Mouse (Mus musculus): ENCODE results near the gene Lif. TPM values are rescaled to one million over a fixed set of nuclear protein-coding genes. Genes with fewer than 3 reads are reported as not detected.

Gene Lif
- polyA plus RNA-seq, 1 experiment from 2014 or later, result not detected

DNA sequence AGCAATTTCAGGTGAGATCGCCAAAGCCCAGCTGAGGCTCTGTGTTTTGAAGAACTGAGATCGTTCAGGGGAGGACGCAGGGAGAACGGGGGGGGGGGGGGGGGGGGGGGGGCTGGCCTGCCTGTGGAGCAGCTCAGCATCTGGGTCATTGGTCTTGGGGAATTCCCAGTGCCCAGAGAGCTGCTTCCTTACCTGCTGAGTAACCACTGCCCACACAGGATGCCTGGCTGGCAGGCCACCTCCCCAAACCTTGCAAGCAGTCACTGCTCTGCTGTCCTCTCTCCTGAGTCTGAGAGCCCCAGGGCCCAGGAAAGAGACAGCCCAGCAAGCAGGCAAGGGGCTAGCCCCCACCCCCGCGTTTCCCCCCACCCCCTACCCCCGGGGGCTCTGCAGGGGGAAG is 5.5 kb downstream of the Lif start:
- peaks cover 10% of the 10 kb centered on the region for H3K4me1 ChIP-seq (ENCODE audit: control insufficient read depth, insufficient read depth, low read length)
- no peaks in the 10 kb centered on the region for H3K36me3 ChIP-seq (ENCODE audit: control insufficient read depth, insufficient read depth, low read length)
- no peak overlapping the region for H3K27ac ChIP-seq (ENCODE audit: low read depth, low read length)
- ATAC-seq (ENCODE audit: low read depth), result no peak
- H3K27me3 ChIP-seq (ENCODE audit: control insufficient read depth, insufficient read depth, low read length), result peaks cover 27% of the 10 kb centered on the region
- H3K4me3 ChIP-seq (ENCODE audit: low read depth, low read length), result no peak overlapping the region
- 26% methylated on average over 7 of the region's 7 CpGs for WGBS
- no peaks in the 10 kb centered on the region for H3K9me3 ChIP-seq (ENCODE audit: control insufficient read depth, low read length)
- no peak overlapping the region for H3K4me2 ChIP-seq (ENCODE audit: low read depth, low read length)
- no peak overlapping the region for H3K9ac ChIP-seq (replicated peaks; ENCODE audit: low read depth, low read length)

DNA sequence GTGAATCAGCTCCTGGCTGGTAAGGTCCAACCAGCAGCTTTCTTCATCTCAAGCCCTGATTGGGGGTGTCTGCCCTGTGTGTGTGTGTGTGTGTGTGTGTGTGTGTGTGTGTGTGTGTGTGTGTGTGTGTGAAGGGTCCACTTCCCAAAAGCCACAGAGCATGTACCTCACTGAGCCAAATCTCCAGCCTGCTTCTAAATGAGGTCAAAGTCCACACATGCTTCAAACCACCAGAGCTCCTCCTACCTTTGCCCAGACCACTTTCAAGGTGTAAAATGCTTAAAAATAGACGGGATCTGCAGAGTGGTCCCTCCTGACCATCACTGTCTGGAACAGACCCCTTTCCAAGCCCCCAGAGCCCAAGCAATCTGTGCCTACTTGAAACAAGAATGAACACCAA is 5.9 kb downstream of the Lif start:
- peaks cover 32% of the 10 kb centered on the region for H3K27me3 ChIP-seq (ENCODE audit: control insufficient read depth, insufficient read depth, low read length)
- H3K4me2 ChIP-seq (ENCODE audit: low read depth, low read length), result no peak overlapping the region
- H3K27ac ChIP-seq (ENCODE audit: low read depth, low read length), result no peak overlapping the region
- H3K9ac ChIP-seq (replicated peaks; ENCODE audit: low read depth, low read length), result no peak overlapping the region
- no peaks in the 10 kb centered on the region for H3K36me3 ChIP-seq (ENCODE audit: control insufficient read depth, insufficient read depth, low read length)
- WGBS, result 50% methylated on average over 1 of the region's 1 CpGs
- ATAC-seq (ENCODE audit: low read depth), result no peak
- peaks cover 10% of the 10 kb centered on the region for H3K4me1 ChIP-seq (ENCODE audit: control insufficient read depth, insufficient read depth, low read length)
- no peaks in the 10 kb centered on the region for H3K9me3 ChIP-seq (ENCODE audit: control insufficient read depth, low read length)
- no peak overlapping the region for H3K4me3 ChIP-seq (ENCODE audit: low read depth, low read length)

- no peak overlapping the region for H3K4me2 ChIP-seq (ENCODE audit: low read depth, low read length)
- H3K4me3 ChIP-seq (ENCODE audit: low read depth, low read length), result no peak overlapping the region
- no peaks in the 10 kb centered on the region for H3K36me3 ChIP-seq (ENCODE audit: control insufficient read depth, insufficient read depth, low read length)
- no peak overlapping the region for H3K27ac ChIP-seq (ENCODE audit: low read depth, low read length)
- WGBS, result 80% methylated on average over 7 of the region's 7 CpGs
- peaks cover 10% of the 10 kb centered on the region for H3K4me1 ChIP-seq (ENCODE audit: control insufficient read depth, insufficient read depth, low read length)
- no peaks in the 10 kb centered on the region for H3K9me3 ChIP-seq (ENCODE audit: control insufficient read depth, low read length)
- no peak for ATAC-seq (ENCODE audit: low read depth)
- peaks cover 34% of the 10 kb centered on the region for H3K27me3 ChIP-seq (ENCODE audit: control insufficient read depth, insufficient read depth, low read length)
- H3K9ac ChIP-seq (replicated peaks; ENCODE audit: low read depth, low read length), result no peak overlapping the region
Observed at GRCm38 (mm10) chr11:4264066-4264465, 6.7 kb downstream of the Lif start.

- peak overlapping the region; percentile 89 for H3K4me2 ChIP-seq (ENCODE audit: low read depth, low read length)
- no peaks in the 10 kb centered on the region for H3K9me3 ChIP-seq (ENCODE audit: control insufficient read depth, low read length)
- peak; percentile 58; the same call in 1 of the 2 replicates for ATAC-seq (ENCODE audit: low read depth)
- peaks cover 5% of the 10 kb centered on the region for H3K4me1 ChIP-seq (ENCODE audit: control insufficient read depth, insufficient read depth, low read length)
- no peak overlapping the region for H3K27ac ChIP-seq (ENCODE audit: low read depth, low read length)
- H3K4me3 ChIP-seq (ENCODE audit: low read depth, low read length), result peak overlapping the region; percentile 41
- peaks cover 34% of the 10 kb centered on the region for H3K27me3 ChIP-seq (ENCODE audit: control insufficient read depth, insufficient read depth, low read length)
- peak overlapping the region; percentile 39; the same call in 1 of the 2 replicates for H3K9ac ChIP-seq (replicated peaks; ENCODE audit: low read depth, low read length)
- no peaks in the 10 kb centered on the region for H3K36me3 ChIP-seq (ENCODE audit: control insufficient read depth, insufficient read depth, low read length)
- under 1% methylated on average over 57 of the region's 61 CpGs for WGBS
Observed at GRCm38 (mm10) chr11:4266271-4267201, 9.2 kb downstream of the Lif start.

GRCm38 (mm10) chr11:4267202-4267578 is 9.8 kb downstream of the Lif start:
- H3K27me3 ChIP-seq (ENCODE audit: control insufficient read depth, insufficient read depth, low read length), result peaks cover 34% of the 10 kb centered on the region
- H3K27ac ChIP-seq (ENCODE audit: low read depth, low read length), result no peak overlapping the region
- H3K9ac ChIP-seq (replicated peaks; ENCODE audit: low read depth, low read length), result no peak overlapping the region

GRCm38 (mm10) chr11:4268500-4268899 is 11.1 kb downstream of the Lif start:
- no peak overlapping the region for H3K9ac ChIP-seq (replicated peaks; ENCODE audit: low read depth, low read length)
- H3K27ac ChIP-seq (ENCODE audit: low read depth, low read length), result no peak overlapping the region
- H3K27me3 ChIP-seq (ENCODE audit: control insufficient read depth, insufficient read depth, low read length), result peaks cover 34% of the 10 kb centered on the region
- no peak for ATAC-seq (ENCODE audit: low read depth)
- peaks cover 5% of the 10 kb centered on the region for H3K4me1 ChIP-seq (ENCODE audit: control insufficient read depth, insufficient read depth, low read length)
- H3K36me3 ChIP-seq (ENCODE audit: control insufficient read depth, insufficient read depth, low read length), result no peaks in the 10 kb centered on the region
- 94% methylated on average over 6 of the region's 6 CpGs for WGBS
- no peaks in the 10 kb centered on the region for H3K9me3 ChIP-seq (ENCODE audit: control insufficient read depth, low read length)
- no peak overlapping the region for H3K4me2 ChIP-seq (ENCODE audit: low read depth, low read length)
- H3K4me3 ChIP-seq (ENCODE audit: low read depth, low read length), result no peak overlapping the region

More at GRCm38 (mm10) chr11:4267202-4267578, 9.8 kb downstream of the Lif start:
- Histone ChIP-seq H3K36me3 (ENCODE audit: control insufficient read depth, insufficient read depth, low read length) (no peaks in the 10 kb centered on the region), H3K4me2 (ENCODE audit: low read depth, low read length) (peak overlapping the region; percentile 89), H3K9me3 (ENCODE audit: control insufficient read depth, low read length) (no peaks in the 10 kb centered on the region), H3K4me1 (ENCODE audit: control insufficient read depth, insufficient read depth, low read length) (peaks cover 5% of the 10 kb centered on the region), H3K4me3 (ENCODE audit: low read depth, low read length) (peak overlapping the region; percentile 41)
- ATAC-seq (ENCODE audit: low read depth), result no peak
- 9% methylated on average over 13 of the region's 13 CpGs for WGBS

DNA sequence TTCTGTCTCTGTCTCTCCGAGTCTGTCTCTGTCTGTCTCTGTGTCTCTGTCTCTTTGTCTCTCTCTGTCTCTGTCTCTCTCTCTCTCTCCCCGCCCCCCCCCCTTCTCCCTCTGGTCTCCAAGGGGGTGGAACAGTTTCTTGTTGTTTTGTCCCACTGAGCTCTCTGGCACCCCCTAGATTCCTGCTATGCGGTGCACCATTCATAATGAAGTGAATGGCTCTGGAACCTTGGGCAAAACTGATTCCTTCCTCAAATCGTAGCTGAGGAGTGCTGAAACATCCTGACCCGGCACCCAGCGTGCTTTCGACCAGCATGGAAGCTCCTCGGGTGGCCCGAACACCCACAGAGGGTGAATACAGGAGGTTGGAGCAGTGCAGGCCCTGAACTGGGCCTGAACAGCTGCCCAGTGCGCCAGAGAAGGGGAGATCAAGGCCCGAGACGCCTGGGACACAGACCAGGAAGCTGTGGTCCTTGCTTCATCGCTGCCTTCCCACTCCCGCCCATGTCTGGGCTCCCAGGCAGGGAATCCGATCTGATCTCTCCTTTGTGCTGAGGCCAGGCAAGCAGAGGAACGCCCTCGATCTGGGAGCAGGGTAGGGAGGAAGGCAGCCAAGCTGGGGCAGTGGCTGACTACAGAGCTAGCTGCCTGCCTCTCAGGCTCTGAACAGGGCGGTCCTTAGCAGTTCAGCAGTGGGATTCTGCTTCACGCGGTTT is 13.5 kb downstream of the Lif start:
- no peak for ATAC-seq (ENCODE audit: low read depth)

GRCm38 (mm10) chr11:4271544-4271943 is 14.2 kb downstream of the Lif start:
- Histone ChIP-seq H3K4me1 (ENCODE audit: control insufficient read depth, insufficient read depth, low read length) (peaks cover 5% of the 10 kb centered on the region), H3K27ac (ENCODE audit: low read depth, low read length) (no peak overlapping the region), H3K4me3 (ENCODE audit: low read depth, low read length) (no peak overlapping the region), H3K36me3 (ENCODE audit: control insufficient read depth, insufficient read depth, low read length) (no peaks in the 10 kb centered on the region), H3K9me3 (ENCODE audit: control insufficient read depth, low read length) (no peaks in the 10 kb centered on the region), H3K9ac (replicated peaks; ENCODE audit: low read depth, low read length) (no peak overlapping the region), H3K4me2 (ENCODE audit: low read depth, low read length) (no peak overlapping the region), H3K27me3 (ENCODE audit: control insufficient read depth, insufficient read depth, low read length) (peaks cover 20% of the 10 kb centered on the region)
- 73% methylated on average over 11 of the region's 11 CpGs for WGBS
- ATAC-seq (ENCODE audit: low read depth), result no peak

More for the DNA sequence above, 13.5 kb downstream of the Lif start:
- Histone ChIP-seq H3K4me1 (ENCODE audit: control insufficient read depth, insufficient read depth, low read length) (peaks cover 5% of the 10 kb centered on the region), H3K9ac (replicated peaks; ENCODE audit: low read depth, low read length) (no peak overlapping the region), H3K9me3 (ENCODE audit: control insufficient read depth, low read length) (no peaks in the 10 kb centered on the region), H3K27me3 (ENCODE audit: control insufficient read depth, insufficient read depth, low read length) (peaks cover 22% of the 10 kb centered on the region), H3K4me2 (ENCODE audit: low read depth, low read length) (no peak overlapping the region), H3K36me3 (ENCODE audit: control insufficient read depth, insufficient read depth, low read length) (no peaks in the 10 kb centered on the region), H3K27ac (ENCODE audit: low read depth, low read length) (no peak overlapping the region), H3K4me3 (ENCODE audit: low read depth, low read length) (no peak overlapping the region)
- 37% methylated on average over 20 of the region's 20 CpGs for WGBS

DNA sequence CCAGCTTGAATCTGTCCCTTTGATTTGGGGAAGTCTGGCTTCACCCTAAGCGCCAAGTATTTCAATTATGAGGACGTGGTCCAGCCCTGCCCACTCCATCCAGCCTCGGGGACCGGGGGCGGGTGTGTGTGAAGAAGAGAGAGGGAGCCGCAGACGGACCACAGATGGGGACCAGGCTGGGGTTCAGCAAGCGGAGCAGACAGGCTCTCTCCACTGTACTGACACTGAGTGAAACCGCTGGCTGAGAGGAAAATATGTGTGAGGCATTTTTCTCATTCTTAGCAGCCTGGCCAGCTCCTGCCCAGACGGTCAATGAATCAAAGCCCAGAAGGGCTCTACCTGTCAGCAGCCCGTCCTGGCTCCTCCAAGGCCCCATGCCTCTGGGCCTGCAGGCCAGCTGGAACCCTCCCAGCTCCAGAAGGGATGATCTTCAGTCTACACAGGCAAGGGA is 19.1 kb downstream of the Lif start:
- H3K9ac ChIP-seq (replicated peaks; ENCODE audit: low read depth, low read length), result no peak overlapping the region
- no peaks in the 10 kb centered on the region for H3K4me1 ChIP-seq (ENCODE audit: control insufficient read depth, insufficient read depth, low read length)
- 68% methylated on average over 11 of the region's 11 CpGs for WGBS
- H3K4me2 ChIP-seq (ENCODE audit: low read depth, low read length), result no peak overlapping the region
- ATAC-seq (ENCODE audit: low read depth), result no peak
- H3K36me3 ChIP-seq (ENCODE audit: control insufficient read depth, insufficient read depth, low read length), result no peaks in the 10 kb centered on the region
- no peak overlapping the region for H3K27ac ChIP-seq (ENCODE audit: low read depth, low read length)
- H3K27me3 ChIP-seq (ENCODE audit: control insufficient read depth, insufficient read depth, low read length), result no peaks in the 10 kb centered on the region
- H3K9me3 ChIP-seq (ENCODE audit: control insufficient read depth, low read length), result no peaks in the 10 kb centered on the region
- no peak overlapping the region for H3K4me3 ChIP-seq (ENCODE audit: low read depth, low read length)

Data from neural tube, embryonic 14.5 days (tissue).